Mouse (Mus musculus): ENCODE measurements around the gene Tmco1. TPM values are rescaled to one million over a fixed set of nuclear protein-coding genes. Genes with fewer than 3 reads are reported as not detected.

The Tmco1 gene
- 73.4 and 77.1 TPM in 2 replicates for polyA plus RNA-seq (2016; fragmentation: Nextera tagmentation; extraction: Ambion mirVana)

DNA sequence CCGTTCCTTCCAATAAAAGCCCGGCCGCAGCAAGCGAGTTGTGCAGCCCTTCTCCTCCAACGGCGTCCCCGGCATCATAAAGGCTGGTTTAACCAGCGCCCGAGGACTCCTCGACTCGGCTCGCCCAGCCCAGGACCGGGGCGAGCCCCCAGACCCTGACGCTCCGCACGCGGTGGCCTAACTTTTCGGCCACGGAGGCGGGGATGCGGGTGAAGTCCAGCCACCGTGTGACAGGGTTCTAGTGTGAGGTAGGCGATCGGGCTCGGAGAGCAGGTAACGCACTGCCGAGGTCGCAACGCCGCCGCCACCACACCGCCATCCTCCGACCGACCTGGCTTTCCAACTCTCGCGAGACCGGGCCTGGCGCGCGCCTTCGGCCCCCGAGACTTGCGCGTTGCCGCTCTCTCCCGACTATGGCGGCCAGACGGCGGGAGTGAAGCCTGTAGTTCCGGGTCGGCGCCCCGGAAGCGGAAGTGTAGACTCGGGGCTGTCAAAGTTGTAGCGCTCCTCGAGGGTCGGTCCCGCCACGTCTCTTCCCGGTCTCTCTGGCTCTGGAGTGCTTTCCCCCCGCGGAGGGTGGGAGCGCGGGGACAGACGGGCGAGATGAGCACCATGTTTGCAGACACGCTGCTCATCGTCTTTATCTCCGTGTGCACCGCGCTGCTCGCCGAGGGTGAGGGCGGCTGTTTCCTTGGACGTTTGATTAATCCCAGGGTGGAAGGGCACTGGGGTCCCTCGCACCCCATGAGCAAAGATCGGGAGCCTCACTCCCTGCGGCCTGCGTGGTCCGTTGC is at the start of gene Tmco1:
Gene Tmco1 (plus strand): TSS at position 118 of the 794 bp plus-strand sequence.
- H3K4me3 ChIP-seq: peak within 1 kb of the TSS; percentile 83
- under 1% methylated on average over 82 of the region's 82 CpGs for WGBS
- H3K27ac ChIP-seq: peak within 1 kb of the TSS; percentile 98
- DNase-seq (ENCODE audit: extremely low spot score, low spot score): peak; percentile 97
- H3K27me3 ChIP-seq (ENCODE audit: poor library complexity, severe bottlenecking): no peaks in the 10 kb centered on the region
- H3K4me1 ChIP-seq: peaks cover 24% of the 10 kb centered on the region
- peaks cover 17% of the 10 kb centered on the region for H3K36me3 ChIP-seq (replicated peaks)
- no peaks in the 10 kb centered on the region for H3K9me3 ChIP-seq

DNA sequence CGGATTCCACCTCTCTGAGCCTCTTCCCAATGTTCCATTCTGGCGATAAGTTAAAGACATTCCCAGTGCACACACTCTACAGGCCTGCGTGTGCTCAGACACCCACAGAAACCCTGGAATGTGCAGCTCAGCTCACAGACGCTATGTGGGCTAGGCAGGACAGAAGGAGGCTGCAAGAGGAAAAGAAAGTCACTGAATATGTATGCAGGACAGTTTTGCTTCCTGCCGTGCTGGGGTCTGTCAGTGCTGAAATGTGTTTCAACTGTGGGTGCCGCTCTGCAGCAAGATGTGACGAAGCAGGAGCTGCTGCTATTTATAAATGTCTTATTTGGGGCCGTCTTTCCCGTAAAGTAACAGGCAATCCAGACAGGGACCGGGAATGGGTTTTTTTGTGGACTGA is 48.5 kb upstream of the Tmco1 start:
- peaks cover 22% of the 10 kb centered on the region for H3K4me1 ChIP-seq
- no peaks in the 10 kb centered on the region; the same call in 1 of the 2 replicates for H3K9me3 ChIP-seq
- H3K27ac ChIP-seq: no peak overlapping the region
- 88% methylated on average over 10 of the region's 10 CpGs for WGBS
- H3K27me3 ChIP-seq (ENCODE audit: poor library complexity, severe bottlenecking): no peaks in the 10 kb centered on the region
- peaks cover 34% of the 10 kb centered on the region for H3K36me3 ChIP-seq (replicated peaks)
- no peak overlapping the region for H3K4me3 ChIP-seq
- no peak for DNase-seq (ENCODE audit: extremely low spot score, low spot score)

DNA sequence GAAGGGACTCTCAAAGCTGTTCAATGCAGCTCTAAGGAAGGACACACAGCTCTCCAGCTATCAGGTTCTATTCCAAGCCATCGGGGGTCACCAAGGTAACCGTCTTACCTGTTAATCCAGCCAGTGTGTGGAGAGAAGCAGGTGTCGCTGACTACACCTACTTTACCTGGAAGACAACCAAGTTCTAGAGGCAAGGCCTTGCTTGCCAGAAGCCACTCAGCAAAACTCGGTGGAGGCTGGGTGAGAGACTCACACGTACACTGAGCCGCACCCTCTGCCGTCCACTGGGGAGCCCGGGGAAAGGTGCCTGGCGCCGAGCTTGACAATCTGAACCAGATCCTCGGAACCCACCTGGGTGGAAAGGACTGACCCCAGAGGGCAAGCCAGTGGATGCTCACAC is 46.4 kb upstream of the Tmco1 start:
- Histone ChIP-seq H3K36me3 (replicated peaks) (peaks cover 50% of the 10 kb centered on the region), H3K27me3 (ENCODE audit: poor library complexity, severe bottlenecking) (no peaks in the 10 kb centered on the region), H3K4me3 (no peak overlapping the region), H3K4me1 (peaks cover 11% of the 10 kb centered on the region; the same call in 1 of the 2 replicates), H3K9me3 (no peaks in the 10 kb centered on the region; the same call in 1 of the 2 replicates), H3K27ac (no peak overlapping the region)
- WGBS: 93% methylated on average over 11 of the region's 11 CpGs
- DNase-seq (ENCODE audit: extremely low spot score, low spot score): no peak

DNA sequence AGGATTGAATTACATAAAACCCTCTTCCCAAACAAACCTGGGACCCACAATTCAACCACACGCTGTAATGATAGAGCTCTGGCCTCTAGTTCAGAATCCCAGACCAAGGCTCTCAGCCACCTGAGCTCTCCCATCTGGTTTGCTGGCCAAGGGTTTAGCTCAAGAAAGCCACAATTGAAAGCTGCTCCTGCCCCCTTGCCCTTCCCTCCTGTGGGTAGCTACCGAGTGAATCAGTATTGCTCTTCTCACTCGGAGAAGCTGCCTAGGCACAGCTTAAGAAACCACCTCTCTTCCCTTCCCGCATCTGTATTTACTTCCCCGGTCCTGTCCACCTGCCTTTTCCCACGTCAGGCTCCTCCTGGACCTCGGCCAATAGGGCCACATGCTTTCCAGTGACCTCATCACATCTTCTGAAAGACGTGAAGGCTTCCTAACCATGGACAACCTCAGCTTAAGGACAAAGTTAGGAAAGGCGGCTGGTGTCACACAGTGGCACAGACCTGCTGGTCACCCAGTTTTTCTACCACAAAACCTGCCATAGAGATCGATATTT is 45.6 kb upstream of the Tmco1 start:
- 85% methylated on average over 10 of the region's 10 CpGs for WGBS
- Histone ChIP-seq H3K4me1 (0 out of 2 replicates have a peak, but pooled peaks cover 10% of the 10 kb centered on the region), H3K27me3 (ENCODE audit: poor library complexity, severe bottlenecking) (no peaks in the 10 kb centered on the region), H3K9me3 (no peaks in the 10 kb centered on the region; the same call in 1 of the 2 replicates), H3K27ac (no peak overlapping the region), H3K36me3 (replicated peaks) (peaks cover 56% of the 10 kb centered on the region), H3K4me3 (no peak overlapping the region)
- no peak for DNase-seq (ENCODE audit: extremely low spot score, low spot score)

DNA sequence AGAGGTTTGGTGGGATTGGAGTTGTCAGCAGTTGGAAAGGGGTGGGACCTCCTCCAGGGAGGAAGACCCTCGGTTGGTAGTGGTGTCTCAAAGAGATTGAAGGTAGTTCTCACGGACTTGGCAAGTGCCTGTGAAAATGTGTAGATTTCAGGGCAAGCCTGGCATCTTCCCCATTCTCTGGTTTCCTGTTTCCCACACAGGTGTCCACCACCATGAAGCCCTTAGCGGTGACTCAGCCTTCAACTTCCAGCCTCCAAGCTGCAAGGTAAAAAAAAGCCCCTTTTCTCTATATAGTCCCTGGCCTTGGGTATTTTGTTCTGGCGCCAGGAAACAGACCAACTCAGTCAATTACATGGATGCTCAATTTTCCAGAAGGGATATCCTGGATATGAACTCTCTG is 42.8 kb upstream of the Tmco1 start:
- DNase-seq (ENCODE audit: extremely low spot score, low spot score): no peak
- H3K36me3 ChIP-seq (replicated peaks): peaks cover 47% of the 10 kb centered on the region
- H3K27ac ChIP-seq: no peak overlapping the region
- H3K27me3 ChIP-seq (ENCODE audit: poor library complexity, severe bottlenecking): no peaks in the 10 kb centered on the region
- peaks cover 37% of the 10 kb centered on the region for H3K4me1 ChIP-seq
- H3K4me3 ChIP-seq: no peak overlapping the region
- 91% methylated on average over 4 of the region's 4 CpGs for WGBS
- no peaks in the 10 kb centered on the region for H3K9me3 ChIP-seq

DNA sequence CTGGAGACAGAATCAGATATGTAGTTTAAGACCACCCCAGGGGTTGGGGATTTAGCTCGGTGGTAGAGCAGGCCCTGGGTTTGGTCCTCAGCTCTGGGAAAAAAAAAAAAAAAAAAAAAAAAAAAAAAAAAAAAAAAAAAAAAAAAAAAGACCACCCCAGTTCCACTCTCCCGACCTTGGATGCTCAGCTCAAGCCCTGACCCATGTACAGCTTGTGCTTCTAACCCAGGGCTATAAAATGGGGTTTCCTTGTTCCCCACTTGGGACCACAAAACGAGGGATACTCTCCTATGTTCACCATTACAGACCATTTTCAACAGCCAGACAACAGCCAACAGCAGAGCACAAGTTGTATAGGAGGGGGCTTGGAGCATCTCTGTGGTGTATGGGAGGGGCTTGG is 41.5 kb upstream of the Tmco1 start:
- H3K27me3 ChIP-seq (ENCODE audit: poor library complexity, severe bottlenecking): no peaks in the 10 kb centered on the region
- peaks cover 37% of the 10 kb centered on the region for H3K36me3 ChIP-seq (replicated peaks)
- no peaks in the 10 kb centered on the region for H3K9me3 ChIP-seq
- H3K27ac ChIP-seq: no peak overlapping the region
- peaks cover 50% of the 10 kb centered on the region for H3K4me1 ChIP-seq
- DNase-seq (ENCODE audit: extremely low spot score, low spot score): no peak
- no peak overlapping the region for H3K4me3 ChIP-seq
- 75% methylated on average over 3 of the region's 3 CpGs for WGBS

- 89% methylated on average over 9 of the region's 9 CpGs for WGBS
- Histone ChIP-seq H3K27me3 (ENCODE audit: poor library complexity, severe bottlenecking) (no peaks in the 10 kb centered on the region), H3K4me3 (no peak overlapping the region), H3K4me1 (peaks cover 58% of the 10 kb centered on the region), H3K27ac (0 out of 2 replicates have a peak overlapping the region, but pooled peaks have one; percentile 53), H3K9me3 (no peaks in the 10 kb centered on the region), H3K36me3 (replicated peaks) (peaks cover 36% of the 10 kb centered on the region)
- DNase-seq (ENCODE audit: extremely low spot score, low spot score): no peak
Measured at GRCm38 (mm10) chr1:167268360-167269063, 39.7 kb upstream of the Tmco1 start.

DNA sequence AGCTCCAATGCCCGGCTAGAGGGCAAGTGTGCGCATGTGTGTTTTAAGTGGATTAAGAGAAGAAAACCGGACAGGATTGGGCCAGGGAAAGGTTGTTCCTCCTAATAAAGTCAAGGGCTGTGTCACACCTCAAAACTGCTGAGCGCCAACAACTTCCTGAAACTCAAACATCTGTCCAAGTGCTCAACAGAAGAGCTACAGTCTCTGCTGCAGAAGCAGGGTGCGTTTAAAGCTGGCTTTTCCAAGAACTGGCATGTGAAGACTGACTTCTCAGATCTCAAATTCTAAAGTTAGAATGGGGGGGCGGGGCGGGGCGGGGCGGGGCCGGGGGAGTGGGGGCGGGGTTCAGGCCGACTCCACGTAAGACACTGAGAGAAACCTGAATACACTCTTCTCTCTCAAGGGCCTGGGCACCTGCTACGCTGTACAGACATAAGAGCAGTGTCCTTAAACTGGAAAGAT is 38.8 kb upstream of the Tmco1 start:
- Histone ChIP-seq H3K27ac (peak overlapping the region; percentile 53; the same call in 1 of the 2 replicates), H3K27me3 (ENCODE audit: poor library complexity, severe bottlenecking) (no peaks in the 10 kb centered on the region), H3K4me3 (no peak overlapping the region), H3K36me3 (replicated peaks) (peaks cover 39% of the 10 kb centered on the region), H3K9me3 (no peaks in the 10 kb centered on the region), H3K4me1 (peaks cover 67% of the 10 kb centered on the region)
- DNase-seq (ENCODE audit: extremely low spot score, low spot score): no peak
- whole genome bisulfite sequencing: 30% methylated on average over 14 of the region's 14 CpGs

DNA sequence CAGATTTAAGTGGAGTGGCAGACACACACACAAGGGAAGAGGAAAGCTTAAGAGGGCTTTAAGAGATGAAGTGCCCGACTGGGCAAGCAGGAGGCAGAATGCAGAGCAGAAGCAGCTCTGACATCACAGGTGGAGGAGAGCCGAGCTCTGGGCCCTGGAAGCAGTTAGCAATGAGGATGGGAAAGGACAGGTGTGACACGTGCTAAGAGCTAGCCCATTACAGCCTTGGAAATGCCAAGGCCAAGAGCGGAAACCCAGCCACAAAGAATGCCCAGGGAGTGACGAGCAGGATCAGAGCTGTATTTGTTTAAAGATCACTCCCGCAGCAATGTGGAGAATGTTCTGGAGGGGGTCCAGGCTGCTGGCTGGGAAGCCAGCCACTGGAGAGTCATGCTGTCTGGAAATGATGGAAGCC is 38.3 kb upstream of the Tmco1 start:
- Histone ChIP-seq H3K4me1 (peaks cover 72% of the 10 kb centered on the region), H3K27me3 (ENCODE audit: poor library complexity, severe bottlenecking) (no peaks in the 10 kb centered on the region), H3K4me3 (0 out of 2 replicates have a peak overlapping the region, but pooled peaks have one; percentile 33), H3K27ac (peak overlapping the region; percentile 69), H3K36me3 (replicated peaks) (peaks cover 39% of the 10 kb centered on the region), H3K9me3 (no peaks in the 10 kb centered on the region)
- 34% methylated on average over 6 of the region's 6 CpGs for WGBS
- no peak for DNase-seq (ENCODE audit: extremely low spot score, low spot score)

DNA sequence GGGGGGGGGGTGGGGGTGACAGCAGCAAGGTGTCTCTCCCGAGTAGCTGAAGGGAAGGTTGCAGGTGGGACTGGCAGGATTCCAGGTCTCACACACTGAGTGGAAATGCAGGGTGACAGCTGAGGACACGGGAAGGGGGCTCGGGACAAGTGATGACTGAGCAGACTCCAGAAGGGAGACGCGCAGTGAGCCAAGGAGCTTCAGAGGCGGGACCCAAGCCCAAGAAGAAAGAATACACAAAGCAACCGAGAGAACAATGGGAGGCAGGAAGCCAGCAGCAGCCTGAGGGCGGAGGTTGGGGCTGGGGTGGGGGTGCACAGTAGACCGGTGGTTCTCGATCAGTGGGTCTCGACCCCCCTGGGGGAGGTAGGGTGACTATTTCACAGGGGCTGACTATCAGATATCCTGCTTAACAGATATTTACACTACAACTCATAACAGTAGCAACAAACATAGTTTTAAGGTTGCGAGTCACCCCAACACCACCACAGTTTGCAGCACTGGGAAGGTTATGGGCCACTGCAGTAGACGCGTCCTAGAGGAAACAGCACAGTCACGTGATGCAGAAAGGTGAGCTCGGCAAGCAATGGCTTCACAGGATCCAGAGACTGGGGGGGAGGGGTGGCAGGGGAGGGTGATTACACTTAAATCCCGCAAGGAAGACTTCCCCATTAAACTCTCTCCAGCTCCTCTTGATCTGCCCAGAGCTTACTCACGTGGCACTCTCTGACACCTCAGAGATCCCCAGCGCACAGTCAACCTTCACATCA is 37.7 kb upstream of the Tmco1 start:
- H3K27ac ChIP-seq: peak overlapping the region; percentile 69
- no peaks in the 10 kb centered on the region for H3K9me3 ChIP-seq
- WGBS: 6% methylated on average over 19 of the region's 19 CpGs
- H3K4me3 ChIP-seq: peak overlapping the region; percentile 33
- peaks cover 39% of the 10 kb centered on the region for H3K36me3 ChIP-seq (replicated peaks)
- H3K27me3 ChIP-seq (ENCODE audit: poor library complexity, severe bottlenecking): no peaks in the 10 kb centered on the region
- H3K4me1 ChIP-seq: peaks cover 75% of the 10 kb centered on the region
- DNase-seq (ENCODE audit: extremely low spot score, low spot score): no peak

- no peak for DNase-seq (ENCODE audit: extremely low spot score, low spot score)
- Histone ChIP-seq H3K27ac (peak overlapping the region; percentile 54; the same call in 1 of the 2 replicates), H3K36me3 (replicated peaks) (peaks cover 38% of the 10 kb centered on the region), H3K4me1 (peaks cover 75% of the 10 kb centered on the region), H3K9me3 (no peaks in the 10 kb centered on the region), H3K27me3 (ENCODE audit: poor library complexity, severe bottlenecking) (no peaks in the 10 kb centered on the region), H3K4me3 (no peak overlapping the region)
- WGBS: 40% methylated on average over 4 of the region's 4 CpGs
Measured at GRCm38 (mm10) chr1:167271304-167271703, 36.9 kb upstream of the Tmco1 start.

GRCm38 (mm10) chr1:167271841-167272240 is 36.3 kb upstream of the Tmco1 start:
- Histone ChIP-seq H3K36me3 (replicated peaks) (peaks cover 41% of the 10 kb centered on the region), H3K9me3 (no peaks in the 10 kb centered on the region), H3K4me1 (peaks cover 75% of the 10 kb centered on the region), H3K27ac (peak overlapping the region; percentile 54), H3K4me3 (no peak overlapping the region), H3K27me3 (ENCODE audit: poor library complexity, severe bottlenecking) (no peaks in the 10 kb centered on the region)
- DNase-seq (ENCODE audit: extremely low spot score, low spot score): no peak
- 61% methylated on average over 8 of the region's 8 CpGs for WGBS
